Mouse (Mus musculus) cortical plate, adult 2 months (tissue): ENCODE data around the gene Msl2.

Experiments used
- CTCF ChIP-seq: fragments of 200-500 bp; IDR thresholded peaks from 2 replicates; pipeline ENCODE4 v1.5.1; 2011; ENCODE audit warnings: mild to moderate bottlenecking, control low read depth, low read length; ENCODE audit not compliant: insufficient read depth; ENCODE audit errors: extremely low read depth
- POLR2A ChIP-seq: fragments of 200-500 bp; IDR thresholded peaks from 2 replicates; pipeline ENCODE4 v1.6.1; 2011; ENCODE audit warnings: mild to moderate bottlenecking, low read length, control low read depth; ENCODE audit not compliant: insufficient read depth; ENCODE audit errors: extremely low read depth

- TF ChIP-seq CTCF (no peak), POLR2A (no peak)
These were observed 31.8 kb downstream of the Msl2 start for GRCm38 (mm10) chr9:101105735-101106134.
